Mouse (Mus musculus) CH12.LX (cell line): ENCODE data around the gene Olfr978. TPM values are rescaled to one million over a fixed set of nuclear protein-coding genes. Genes with fewer than 3 reads are reported as not detected.
"Not testable (repeated sequence)": the region's sequence is repeated elsewhere in the genome, so short reads cannot be mapped to it uniquely, and the experiment has no call there.

ENCODE experiments used
- DNase-seq: peaks from one replicate; pipeline ENCODE4 v3.0.0-alpha.2; 2013; ENCODE audit errors: extremely low read depth
- H3K27ac ChIP-seq: 2 replicates; pipeline ENCODE4 v1.5.1; 2012; ENCODE audit warnings: low read depth, mild to moderate bottlenecking, control low read depth, moderate library complexity; ENCODE audit not compliant: insufficient read depth
- H3K27me3 ChIP-seq: replicated peaks from 2 replicates; pipeline ENCODE3; 2012; ENCODE audit warnings: inconsistent platforms
- H3K36me3 ChIP-seq, 2 experiments: replicated peaks in 1 of 2; 2 replicates each; pipeline versions ENCODE3 to v1.6.1; 2012; ENCODE audit warnings: inconsistent platforms in 1 of 2, low read length in 1 of 2, mild to moderate bottlenecking in 1 of 2, mixed read lengths in 1 of 2, moderate library complexity in 1 of 2; ENCODE audit not compliant: control insufficient read depth in 1 of 2, insufficient read depth in 1 of 2
- H3K4me1 ChIP-seq, 2 experiments: 2 replicates each; pipeline ENCODE4 v1.6.1; 2012; ENCODE audit warnings: inconsistent platforms in 1 of 2, moderate library complexity in 1 of 2; ENCODE audit not compliant: insufficient read depth in 2 of 2, control insufficient read depth in 1 of 2
- H3K4me2 ChIP-seq: 2 replicates; pipeline ENCODE4 v1.6.1; 2012; ENCODE audit warnings: low read depth, mild to moderate bottlenecking, control low read depth; ENCODE audit not compliant: poor library complexity, insufficient read depth, severe bottlenecking
- H3K4me3 ChIP-seq, 3 experiments: fragments of 150-350 bp in 1 of 3; sonication (generic) in 1 of 3; replicated peaks in 1 of 3; 2 replicates each; pipeline versions ENCODE3 to v1.5.1; 2011 to 2012; ENCODE audit warnings: low read depth in 2 of 3, low read length in 2 of 3, mild to moderate bottlenecking in 2 of 3, moderate library complexity in 2 of 3, control low read depth in 1 of 3, improper control_type of control experiment in 1 of 3, inconsistent platforms in 1 of 3, mixed read lengths in 1 of 3; ENCODE audit not compliant: poor library complexity in 1 of 3
- H3K79me2 ChIP-seq: replicated peaks from 2 replicates; pipeline ENCODE4 v1.6.1; 2012; ENCODE audit warnings: mild to moderate bottlenecking, moderate library complexity; ENCODE audit not compliant: control insufficient read depth, poor library complexity, insufficient read depth, severe bottlenecking; ENCODE audit errors: extremely low read depth
- H3K9ac ChIP-seq: 2 replicates; pipeline ENCODE4 v1.6.1; 2012; ENCODE audit warnings: low read depth, mild to moderate bottlenecking, control low read depth, moderate library complexity; ENCODE audit not compliant: insufficient read depth
- H3K9me3 ChIP-seq: replicated peaks from 2 replicates; pipeline ENCODE3; 2012; ENCODE audit warnings: low read length, inconsistent platforms, mixed read lengths
- BHLHE40 ChIP-seq: IDR thresholded peaks from 2 replicates; pipeline ENCODE4 v1.6.1; 2011; ENCODE audit warnings: mild to moderate bottlenecking, low read depth, low read length, improper control_type of control experiment
- CHD2 ChIP-seq: IDR thresholded peaks from 2 replicates; pipeline ENCODE4 v1.6.1; 2011; ENCODE audit warnings: low read length, improper control_type of control experiment
- ELF1 ChIP-seq: IDR thresholded peaks from 2 replicates; pipeline ENCODE4 v1.6.1; 2014; ENCODE audit warnings: low read depth, mild to moderate bottlenecking, inconsistent platforms, low read length, improper control_type of control experiment
- GABPA ChIP-seq: IDR thresholded peaks from 2 replicates; pipeline ENCODE4 v1.6.1; 2012; ENCODE audit warnings: low read depth, low read length, improper control_type of control experiment, inconsistent platforms; ENCODE audit not compliant: insufficient replicate concordance
- JUN ChIP-seq: IDR thresholded peaks from 2 replicates; pipeline ENCODE4 v1.6.1; 2011; ENCODE audit warnings: low read depth, mild to moderate bottlenecking, low read length, improper control_type of control experiment, moderate library complexity; ENCODE audit not compliant: insufficient read depth
- MAFK ChIP-seq: IDR thresholded peaks from 2 replicates; pipeline ENCODE4 v1.6.1; 2011; ENCODE audit warnings: low read length, improper control_type of control experiment; ENCODE audit not compliant: insufficient replicate concordance
- MAZ ChIP-seq: IDR thresholded peaks from 2 replicates; pipeline ENCODE4 v1.6.1; 2012; ENCODE audit warnings: low read depth, mild to moderate bottlenecking, inconsistent platforms, low read length, improper control_type of control experiment, moderate library complexity
- MEF2A ChIP-seq: IDR thresholded peaks from 2 replicates; pipeline ENCODE4 v1.6.1; 2014; ENCODE audit warnings: low read depth, mild to moderate bottlenecking, inconsistent platforms, low read length, improper control_type of control experiment, borderline replicate concordance
- MXI1 ChIP-seq: IDR thresholded peaks from 2 replicates; pipeline ENCODE4 v1.6.1; 2011; ENCODE audit warnings: mild to moderate bottlenecking, low read depth, low read length, improper control_type of control experiment
- MYC ChIP-seq: IDR thresholded peaks from 2 replicates; pipeline ENCODE4 v1.6.1; 2011; ENCODE audit warnings: low read depth, mild to moderate bottlenecking, improper control_type of control experiment, low read length
- POLR2A ChIP-seq: IDR thresholded peaks from 2 replicates; pipeline ENCODE4 v1.6.1; 2011; ENCODE audit warnings: low read depth, mild to moderate bottlenecking, improper control_type of control experiment, low read length
- UBTF ChIP-seq: IDR thresholded peaks from 2 replicates; pipeline ENCODE4 v1.6.1; 2012; ENCODE audit warnings: low read depth, mild to moderate bottlenecking, inconsistent platforms, low read length, improper control_type of control experiment, moderate library complexity
- ZC3H11A ChIP-seq: IDR thresholded peaks from 2 replicates; pipeline ENCODE4 v1.6.1; 2012; ENCODE audit warnings: low read depth, mild to moderate bottlenecking, inconsistent platforms, low read length, improper control_type of control experiment
- dilution Hi-C: fragments of 300-500 bp; cut with MboI; formaldehyde crosslinking; loops from 2 replicates; pipeline ENCODE4 v1.14.3; 2020; ENCODE audit warnings: low sequenced_read_pairs; ENCODE audit not compliant: extremely low pct_unique_long_range_greater_than_20kb, extremely low pct_ligation_motif_present
- in situ Hi-C: fragments of 300-500 bp; cut with MboI; formaldehyde crosslinking; loops from 3 replicates; pipeline ENCODE4 v1.14.3; 2019; ENCODE audit warnings: low sequenced_read_pairs, low pct_ligation_motif_present, low pct_unique_long_range_greater_than_20kb, mixed read lengths
- polyA plus RNA-seq: library from polyadenylated mRNA; unstranded; fragments of >175 nt; gene quantifications from 2 replicates; pipeline ENCODE4 v1.2.1, GENCODE M21; 2012; ENCODE audit warnings: low read depth; ENCODE audit not compliant: insufficient read length
- total RNA-seq, 2 experiments: library from RNA; depleted of rRNA; stranded (reverse); fragments of 300-350 nt in 1 of 2; fragments of >200 nt in 1 of 2; gene quantifications; 2 replicates each; pipeline ENCODE4 v1.2.3; 2012 to 2014

Olfr978 gene
- total RNA-seq (2012; rRNA removed) = not detected in 2 replicates
- not detected in 2 replicates for total RNA-seq (2014; rRNA removed)
- not detected in 2 replicates for polyA plus RNA-seq

GRCm38 (mm10) chr9:39991813-39992212, at the start of gene Olfr978:
TSS of gene Olfr978 (plus strand) at chr9:39992113.
- Histone ChIP-seq H3K4me2 (no peak within 1 kb of the TSS), H3K27ac (no peak within 1 kb of the TSS), H3K4me3 (no peak within 1 kb of the TSS), H3K4me1 (peaks cover 0 to 6% of the 10 kb centered on the region in 2 experiments; a peak in 1 of 4 replicates), H3K27me3 (no peaks in the 10 kb centered on the region), H3K79me2 (no peaks in the 10 kb centered on the region), H3K36me3 (no peaks in the 10 kb centered on the region), H3K9ac (no peak within 1 kb of the TSS), H3K9me3 (no peaks in the 10 kb centered on the region)
- no peak for DNase-seq
- dilution Hi-C loops (no loop called here), in situ Hi-C loops (no loop called here)
- TF ChIP-seq MAFK (no peak), BHLHE40 (no peak), MXI1 (no peak), JUN (no peak), MAZ (no peak), POLR2A (no peak), MEF2A (no peak), UBTF (no peak), GABPA (no peak), MYC (no peak), ZC3H11A (no peak)

GRCm38 (mm10) chr9:39951946-39952345, 40.0 kb upstream of the Olfr978 start, which contains the start of gene Olfr975:
TSS of gene Olfr975 (minus strand) at chr9:39952046.
- DNase-seq = no peak
- in situ Hi-C loops = no loop called here
- no peak within 1 kb of the TSS for H3K4me2 ChIP-seq
- dilution Hi-C loops = no loop called here
- no peak within 1 kb of the TSS for H3K9ac ChIP-seq
- no peaks in the 10 kb centered on the region for H3K27me3 ChIP-seq
- H3K36me3 ChIP-seq = no peaks in the 10 kb centered on the region
- H3K27ac ChIP-seq = no peak within 1 kb of the TSS
- H3K4me3 ChIP-seq = no peak within 1 kb of the TSS
- peaks cover 0 to 12% of the 10 kb centered on the region in 2 experiments; a peak in 1 of 4 replicates for H3K4me1 ChIP-seq
- H3K79me2 ChIP-seq = no peaks in the 10 kb centered on the region
- TF ChIP-seq CHD2 (no peak), MAZ (no peak), ELF1 (no peak)
- TF ChIP-seq, all 38 proteins: peak for 0
- H3K9me3 ChIP-seq = no peaks in the 10 kb centered on the region

DNA sequence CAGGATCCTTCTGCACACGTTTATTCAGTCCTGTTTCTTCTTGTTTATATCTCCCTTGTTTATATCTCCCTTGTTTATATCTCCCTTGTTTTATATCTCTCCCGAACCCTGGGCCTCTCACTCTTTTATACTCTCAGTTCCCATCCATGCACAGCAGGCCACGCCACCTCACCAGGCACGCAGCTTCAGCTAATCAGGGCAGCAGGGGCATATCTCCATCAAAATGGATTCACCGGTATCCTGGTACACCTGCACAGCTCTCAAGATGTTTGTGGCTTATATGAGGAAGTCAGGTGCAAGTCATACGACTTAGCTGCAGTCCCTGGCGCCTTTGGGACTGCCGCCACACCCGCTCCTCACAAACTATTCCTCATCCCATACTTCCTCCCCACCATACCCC, 30.9 kb upstream of the Olfr978 start, which contains the start of gene Olfr976:
Olfr976 (minus strand) TSS at position 101 of the 400 bp plus-strand sequence.
- not testable (repeated sequence) for DNase-seq

DNA sequence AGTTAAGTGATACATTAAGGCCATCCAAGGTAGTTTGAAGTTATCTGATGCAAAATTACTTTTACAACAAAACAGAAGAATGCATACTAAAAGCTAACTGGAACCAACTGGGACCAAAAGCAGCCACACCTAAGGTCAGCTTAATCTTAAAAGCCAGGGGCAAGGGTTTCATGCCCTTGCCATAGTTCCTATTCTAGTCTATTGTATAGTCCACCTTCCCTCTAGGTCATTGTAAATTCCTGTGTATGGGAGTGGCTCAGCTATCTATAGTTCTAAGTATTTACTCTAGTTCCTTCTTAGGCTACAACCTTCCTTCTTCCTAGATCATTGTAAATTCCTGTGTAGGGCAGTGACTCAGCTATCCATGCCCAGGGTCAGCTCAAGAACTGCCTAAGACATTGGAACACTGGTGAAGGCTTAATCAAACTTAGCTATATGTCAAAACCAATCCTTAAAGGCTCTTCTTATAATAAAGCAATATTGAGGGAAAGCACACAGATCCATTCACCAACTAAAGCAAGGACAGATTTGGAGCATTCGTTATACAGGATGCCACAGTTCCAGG, 15.2 kb upstream of the Olfr978 start:
- H3K4me1 ChIP-seq, H3K4me2 ChIP-seq, H3K27me3 ChIP-seq, H3K9me3 ChIP-seq, in situ Hi-C loops, DNase-seq, dilution Hi-C loops, H3K4me3 ChIP-seq, H3K9ac ChIP-seq, H3K36me3 ChIP-seq, H3K27ac ChIP-seq, H3K79me2 ChIP-seq: not testable (repeated sequence)

More for the DNA sequence above, 30.9 kb upstream of the Olfr978 start, which contains the start of gene Olfr976:
- H3K4me1 ChIP-seq, H3K27me3 ChIP-seq, dilution Hi-C loops, H3K9ac ChIP-seq, H3K36me3 ChIP-seq, H3K27ac ChIP-seq, in situ Hi-C loops, H3K9me3 ChIP-seq, H3K79me2 ChIP-seq, H3K4me2 ChIP-seq, H3K4me3 ChIP-seq: not testable (repeated sequence)
